Mouse (Mus musculus): ENCODE data around the gene Sec31b. TPM values are rescaled to one million over a fixed set of nuclear protein-coding genes. Genes with fewer than 3 reads are reported as not detected.

Sec31b gene
- polyA plus RNA-seq, 1 experiment from 2014 or later: 0.81 TPM

DNA sequence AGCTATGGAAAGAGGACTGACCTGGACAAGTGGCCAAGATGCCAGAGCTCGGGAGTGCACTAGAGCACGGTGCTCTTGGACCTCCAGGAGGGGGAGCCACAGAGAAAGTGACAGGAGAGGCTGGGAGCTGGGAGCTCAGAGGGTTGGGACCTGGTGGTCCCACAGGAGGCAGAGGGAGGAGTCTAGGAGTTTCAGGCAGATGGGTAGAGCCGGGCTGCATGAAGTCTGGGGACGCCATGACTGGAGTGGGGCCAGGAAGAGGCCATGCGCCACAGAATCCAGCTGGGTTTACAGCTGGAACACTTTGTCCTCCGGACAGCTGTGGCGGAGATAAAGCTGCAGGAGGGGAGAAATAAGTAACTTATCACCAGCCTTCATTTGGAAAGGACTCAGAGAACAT lies 26.5 kb downstream of the Sec31b start:
- no peaks in the 10 kb centered on the region for H3K36me3 ChIP-seq (ENCODE audit: control insufficient read depth, insufficient read depth, low read length)
- no peak overlapping the region for H3K4me2 ChIP-seq (ENCODE audit: low read depth, low read length, severe bottlenecking)
- H3K27ac ChIP-seq (ENCODE audit: low read depth, low read length): no peak overlapping the region
- no peaks in the 10 kb centered on the region for H3K9me3 ChIP-seq (ENCODE audit: control insufficient read depth, low read length)
- H3K4me3 ChIP-seq (ENCODE audit: low read depth, low read length): no peak overlapping the region
- H3K4me1 ChIP-seq (replicated peaks; ENCODE audit: control insufficient read depth, insufficient read depth, low read length): peaks cover 15% of the 10 kb centered on the region; the same call in 1 of the 2 replicates
- no peak overlapping the region for H3K9ac ChIP-seq (ENCODE audit: low read length)
- DNase-seq (ENCODE audit: low spot score) (peak; percentile 77), ATAC-seq (replicated peaks; ENCODE audit: low FRiP score) (no peak)
- 29% methylated on average over 7 of the region's 7 CpGs for WGBS
- peaks cover 64% of the 10 kb centered on the region for H3K27me3 ChIP-seq (ENCODE audit: control insufficient read depth, insufficient read depth, low read length)

DNA sequence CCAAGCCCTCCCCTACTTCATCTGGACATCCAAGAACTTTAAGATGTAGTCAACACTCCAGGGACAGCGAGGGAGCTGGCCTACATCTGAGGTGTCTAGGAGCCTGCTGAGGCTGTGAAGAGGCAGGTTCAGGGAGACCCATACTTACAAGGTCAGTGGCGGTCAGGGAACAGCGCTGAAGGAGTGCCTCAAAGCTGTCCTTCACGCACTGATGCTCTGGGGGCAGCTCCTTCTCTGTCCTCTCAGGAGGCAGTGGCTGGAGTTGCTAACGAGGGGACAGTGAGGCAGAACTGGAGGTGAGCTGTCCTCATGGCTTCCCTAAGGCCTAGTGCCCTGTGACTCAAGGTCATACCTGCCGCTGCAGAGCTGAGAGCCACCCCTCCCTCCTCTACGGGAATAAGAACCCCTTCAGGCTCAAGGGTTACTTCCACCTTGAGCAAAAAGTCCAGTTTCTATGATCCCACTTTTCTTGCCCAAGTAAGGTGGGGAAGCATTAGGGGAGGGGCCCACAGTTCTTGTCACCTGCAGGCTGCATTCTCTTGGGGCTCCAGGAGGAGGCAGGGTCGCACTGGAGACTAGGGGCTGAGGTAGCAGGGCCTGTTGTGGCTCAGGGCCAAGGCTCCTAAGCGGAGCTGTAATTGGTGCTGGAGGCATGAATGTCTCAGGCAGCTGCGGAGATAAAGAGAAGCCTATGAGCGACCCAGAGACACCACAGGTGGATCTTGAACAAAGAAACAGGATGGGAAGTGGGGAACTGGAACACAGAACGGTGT lies 27.5 kb downstream of the Sec31b start:
- WGBS: 47% methylated on average over 12 of the region's 12 CpGs
- H3K27me3 ChIP-seq (ENCODE audit: control insufficient read depth, insufficient read depth, low read length): peaks cover 70% of the 10 kb centered on the region
- peak overlapping the region; percentile 47; the same call in 1 of the 2 replicates for H3K27ac ChIP-seq (ENCODE audit: low read depth, low read length)
- H3K36me3 ChIP-seq (ENCODE audit: control insufficient read depth, insufficient read depth, low read length): no peaks in the 10 kb centered on the region
- no peak overlapping the region for H3K9ac ChIP-seq (ENCODE audit: low read length)
- no peak overlapping the region for H3K4me3 ChIP-seq (ENCODE audit: low read depth, low read length)
- peaks cover 24% of the 10 kb centered on the region for H3K4me1 ChIP-seq (replicated peaks; ENCODE audit: control insufficient read depth, insufficient read depth, low read length)
- DNase-seq (ENCODE audit: low spot score) (peak; percentile 74), ATAC-seq (replicated peaks; ENCODE audit: low FRiP score) (no peak)
- no peaks in the 10 kb centered on the region for H3K9me3 ChIP-seq (ENCODE audit: control insufficient read depth, low read length)
- no peak overlapping the region for H3K4me2 ChIP-seq (ENCODE audit: low read depth, low read length, severe bottlenecking)

DNA sequence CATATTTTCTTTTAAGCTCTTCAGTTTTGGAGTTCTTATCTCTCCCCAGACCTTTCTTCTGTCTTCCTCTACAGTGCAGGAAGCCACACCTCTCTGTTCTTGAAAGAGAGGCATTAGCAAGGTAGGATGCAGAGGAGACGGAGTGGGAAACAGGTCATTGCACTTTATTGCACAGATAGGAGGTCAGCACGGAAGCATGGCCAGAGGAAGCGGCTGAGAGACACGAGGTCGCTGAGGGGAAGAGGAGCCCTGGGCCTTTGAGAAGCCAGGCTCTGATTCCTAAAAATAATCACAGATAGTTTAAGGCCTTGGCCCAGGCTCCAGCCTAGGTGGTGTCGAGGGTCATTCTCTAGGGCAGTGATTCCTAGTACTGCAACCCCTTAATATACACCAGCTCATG lies 29.9 kb downstream of the Sec31b start:
- Histone ChIP-seq H3K36me3 (ENCODE audit: control insufficient read depth, insufficient read depth, low read length) (no peaks in the 10 kb centered on the region), H3K4me2 (ENCODE audit: low read depth, low read length, severe bottlenecking) (no peak overlapping the region), H3K9ac (ENCODE audit: low read length) (no peak overlapping the region), H3K9me3 (ENCODE audit: control insufficient read depth, low read length) (no peaks in the 10 kb centered on the region), H3K4me3 (ENCODE audit: low read depth, low read length) (no peak overlapping the region), H3K4me1 (replicated peaks; ENCODE audit: control insufficient read depth, insufficient read depth, low read length) (peaks cover 29% of the 10 kb centered on the region), H3K27me3 (ENCODE audit: control insufficient read depth, insufficient read depth, low read length) (peaks cover 80% of the 10 kb centered on the region), H3K27ac (ENCODE audit: low read depth, low read length) (peak overlapping the region; percentile 82)
- no peak for DNase-seq (ENCODE audit: low spot score)
- no peak for ATAC-seq (replicated peaks; ENCODE audit: low FRiP score)
- 18% methylated on average over 6 of the region's 6 CpGs for WGBS

DNA sequence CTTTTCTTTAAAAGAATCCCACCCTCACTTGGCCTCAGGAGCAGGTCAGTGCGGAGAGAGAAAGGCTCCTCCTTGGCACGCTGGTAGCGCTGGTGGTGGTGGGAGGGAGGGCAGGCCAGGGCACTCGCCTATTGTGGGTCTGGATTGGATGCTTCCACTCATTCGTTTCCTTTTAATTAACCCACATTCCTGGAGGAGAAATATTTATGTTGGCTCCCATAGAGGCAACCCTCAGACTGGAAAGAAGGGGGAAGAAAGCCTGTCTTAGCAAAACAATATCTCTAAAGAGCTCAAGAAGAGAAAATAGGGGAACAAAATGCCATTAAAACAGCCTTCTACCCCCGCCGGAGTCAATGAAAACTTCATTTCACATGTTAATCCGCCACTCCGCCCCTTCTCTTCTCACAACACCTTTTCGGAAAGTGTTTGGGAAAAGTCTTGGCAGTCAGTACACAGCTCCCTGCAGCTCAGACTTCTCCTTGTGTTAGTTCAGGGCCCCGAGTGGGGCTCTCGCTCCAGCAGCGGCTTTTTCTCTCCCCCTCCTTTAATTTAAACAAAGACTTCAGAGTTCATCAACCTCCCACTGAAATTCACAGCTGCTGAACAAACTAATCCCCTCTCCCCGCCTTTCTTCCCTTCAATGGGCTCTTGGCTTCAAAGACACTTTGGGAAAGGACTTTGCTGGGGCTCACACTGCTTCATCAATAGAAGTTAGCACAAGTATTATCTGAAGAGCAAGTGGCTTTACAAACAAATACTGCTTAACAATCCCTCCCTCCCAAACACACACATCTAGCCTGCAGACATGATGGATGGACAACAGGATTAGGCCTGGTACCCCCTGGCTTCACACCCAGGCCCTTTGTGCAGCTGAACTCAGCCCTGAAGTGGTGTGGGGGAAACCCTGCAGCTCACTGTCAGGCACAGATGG lies 30.9 kb downstream of the Sec31b start:
- Histone ChIP-seq H3K4me3 (ENCODE audit: low read depth, low read length) (no peak overlapping the region), H3K9ac (ENCODE audit: low read length) (peak overlapping the region; percentile 10; the same call in 1 of the 2 replicates), H3K36me3 (ENCODE audit: control insufficient read depth, insufficient read depth, low read length) (no peaks in the 10 kb centered on the region), H3K4me1 (replicated peaks; ENCODE audit: control insufficient read depth, insufficient read depth, low read length) (peaks cover 32% of the 10 kb centered on the region), H3K27me3 (ENCODE audit: control insufficient read depth, insufficient read depth, low read length) (peaks cover 83% of the 10 kb centered on the region), H3K4me2 (ENCODE audit: low read depth, low read length, severe bottlenecking) (peak overlapping the region; percentile 71; the same call in 1 of the 2 replicates), H3K9me3 (ENCODE audit: control insufficient read depth, low read length) (no peaks in the 10 kb centered on the region), H3K27ac (ENCODE audit: low read depth, low read length) (peak overlapping the region; percentile 82)
- DNase-seq (ENCODE audit: low spot score): peak; percentile 86
- ATAC-seq (replicated peaks; ENCODE audit: low FRiP score): peak; percentile 81
- WGBS: 1% methylated on average over 14 of the region's 14 CpGs

- H3K4me2 ChIP-seq (ENCODE audit: low read depth, low read length, severe bottlenecking): peak overlapping the region; percentile 71
- WGBS: 5% methylated on average over 7 of the region's 7 CpGs
- ATAC-seq (replicated peaks; ENCODE audit: low FRiP score): no peak
- no peaks in the 10 kb centered on the region for H3K9me3 ChIP-seq (ENCODE audit: control insufficient read depth, low read length)
- H3K36me3 ChIP-seq (ENCODE audit: control insufficient read depth, insufficient read depth, low read length): no peaks in the 10 kb centered on the region
- H3K27me3 ChIP-seq (ENCODE audit: control insufficient read depth, insufficient read depth, low read length): peaks cover 83% of the 10 kb centered on the region
- H3K4me3 ChIP-seq (ENCODE audit: low read depth, low read length): no peak overlapping the region
- H3K27ac ChIP-seq (ENCODE audit: low read depth, low read length): peak overlapping the region; percentile 78
- H3K4me1 ChIP-seq (replicated peaks; ENCODE audit: control insufficient read depth, insufficient read depth, low read length): peaks cover 29% of the 10 kb centered on the region
- H3K9ac ChIP-seq (ENCODE audit: low read length): peak overlapping the region; percentile 10
- DNase-seq (ENCODE audit: low spot score): no peak
Measured at GRCm38 (mm10) chr19:44513921-44514482, 31.7 kb downstream of the Sec31b start.

- 4% methylated on average over 11 of the region's 11 CpGs for WGBS
- peaks cover 27% of the 10 kb centered on the region for H3K4me1 ChIP-seq (replicated peaks; ENCODE audit: control insufficient read depth, insufficient read depth, low read length)
Measured at GRCm38 (mm10) chr19:44513054-44513833, 32.4 kb downstream of the Sec31b start.

DNA sequence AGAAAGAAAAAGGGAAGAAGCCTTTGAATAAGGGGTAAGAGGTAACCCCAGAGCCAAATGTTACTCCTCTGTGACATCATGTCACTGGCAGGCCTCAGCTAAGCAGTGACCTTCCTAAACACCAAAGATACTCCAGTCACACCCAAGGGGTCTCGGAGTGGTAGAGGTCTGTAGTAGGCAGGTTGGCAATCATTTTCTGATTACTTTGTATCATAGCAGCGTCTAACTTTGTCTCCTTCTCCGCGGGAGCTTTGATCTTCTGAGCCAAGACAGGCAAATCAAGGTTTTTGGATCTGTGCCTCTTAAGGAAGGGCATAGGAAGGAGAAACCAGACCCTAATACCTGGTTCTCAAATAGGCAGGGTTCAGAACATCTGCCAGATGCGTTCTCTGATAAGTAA lies 33.1 kb downstream of the Sec31b start:
- Histone ChIP-seq H3K9ac (ENCODE audit: low read length) (peak overlapping the region; percentile 58), H3K4me3 (ENCODE audit: low read depth, low read length) (peak overlapping the region; percentile 41; the same call in 1 of the 2 replicates), H3K27me3 (ENCODE audit: control insufficient read depth, insufficient read depth, low read length) (peaks cover 81% of the 10 kb centered on the region), H3K27ac (ENCODE audit: low read depth, low read length) (peak overlapping the region; percentile 68), H3K4me2 (ENCODE audit: low read depth, low read length, severe bottlenecking) (peak overlapping the region; percentile 71; the same call in 1 of the 2 replicates), H3K4me1 (replicated peaks; ENCODE audit: control insufficient read depth, insufficient read depth, low read length) (peaks cover 27% of the 10 kb centered on the region), H3K36me3 (ENCODE audit: control insufficient read depth, insufficient read depth, low read length) (no peaks in the 10 kb centered on the region), H3K9me3 (ENCODE audit: control insufficient read depth, low read length) (no peaks in the 10 kb centered on the region)
- WGBS: 20% methylated on average over 5 of the region's 5 CpGs
- DNase-seq (ENCODE audit: low spot score) (no peak), ATAC-seq (replicated peaks; ENCODE audit: low FRiP score) (no peak)

More at GRCm38 (mm10) chr19:44513054-44513833, 32.4 kb downstream of the Sec31b start:
- peak overlapping the region; percentile 71; the same call in 1 of the 2 replicates for H3K4me2 ChIP-seq (ENCODE audit: low read depth, low read length, severe bottlenecking)
- peak; percentile 70 for DNase-seq (ENCODE audit: low spot score)
- H3K36me3 ChIP-seq (ENCODE audit: control insufficient read depth, insufficient read depth, low read length): no peaks in the 10 kb centered on the region
- no peak overlapping the region; the same call in 1 of the 2 replicates for H3K4me3 ChIP-seq (ENCODE audit: low read depth, low read length)
- peak overlapping the region; percentile 78 for H3K27ac ChIP-seq (ENCODE audit: low read depth, low read length)
- no peak for ATAC-seq (replicated peaks; ENCODE audit: low FRiP score)
- H3K27me3 ChIP-seq (ENCODE audit: control insufficient read depth, insufficient read depth, low read length): peaks cover 83% of the 10 kb centered on the region
- no peaks in the 10 kb centered on the region for H3K9me3 ChIP-seq (ENCODE audit: control insufficient read depth, low read length)
- peak overlapping the region; percentile 58 for H3K9ac ChIP-seq (ENCODE audit: low read length)

Measured in forebrain, embryonic 11.5 days (tissue).